Mouse (Mus musculus): ENCODE data around the gene Cmtm7. TPM values are rescaled to one million over a fixed set of nuclear protein-coding genes. Genes with fewer than 3 reads are reported as not detected.

Gene Cmtm7
- total RNA-seq, 2 experiments from 2014 or later: 3.9 to 5.5 TPM

DNA sequence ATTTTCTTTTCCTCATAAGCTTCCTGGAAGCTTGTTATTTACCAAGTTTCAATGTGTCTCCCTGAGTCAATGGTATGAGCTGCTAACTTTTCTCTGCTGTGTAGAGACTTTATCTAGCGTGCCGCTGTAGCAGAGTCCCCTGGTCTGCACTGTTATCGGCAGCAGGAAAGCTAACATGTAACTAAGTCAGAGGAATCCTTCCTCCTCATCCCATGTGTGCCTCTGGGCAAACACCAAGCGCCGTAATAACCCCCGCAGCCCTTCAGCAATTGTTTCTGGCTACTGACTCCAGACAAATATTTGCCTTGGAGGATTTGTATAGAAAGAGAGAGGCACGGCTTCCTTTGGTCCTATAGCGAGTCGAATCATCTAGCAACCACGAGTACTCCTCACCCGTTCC is 29.2 kb upstream of the Cmtm7 start:
- intact Hi-C loops (cut with DNase I): no loop called here
- no peak for DNase-seq
- Histone ChIP-seq H3K4me3 (no peak overlapping the region), H3K27ac (no peak overlapping the region)
- no peak for TF ChIP-seq CTCF (IDR thresholded peaks at IDR 0.05)

DNA sequence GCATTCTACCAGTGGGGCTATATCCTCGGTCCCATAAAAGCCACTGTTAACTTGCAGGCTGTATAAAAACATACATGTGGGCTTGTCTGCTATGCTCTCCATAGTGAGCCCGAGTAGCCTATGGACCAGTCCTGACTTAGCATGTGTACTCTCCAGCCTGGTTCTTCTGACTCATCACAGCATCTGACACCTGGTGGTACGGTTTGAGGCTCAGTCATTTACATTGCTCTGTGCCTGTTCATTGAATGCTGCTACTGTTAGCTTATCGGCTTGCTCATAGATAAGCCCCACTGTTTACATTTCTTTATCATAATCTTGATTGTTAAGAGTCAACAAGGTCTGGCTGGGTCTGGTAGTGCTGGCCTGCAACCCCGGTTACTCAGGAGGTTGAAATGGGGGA is 27.0 kb upstream of the Cmtm7 start:
- TF ChIP-seq CTCF (IDR thresholded peaks at IDR 0.05): no peak
- intact Hi-C loops (cut with DNase I): no loop called here
- Histone ChIP-seq H3K4me3 (no peak overlapping the region), H3K27ac (no peak overlapping the region)
- no peak for DNase-seq

DNA sequence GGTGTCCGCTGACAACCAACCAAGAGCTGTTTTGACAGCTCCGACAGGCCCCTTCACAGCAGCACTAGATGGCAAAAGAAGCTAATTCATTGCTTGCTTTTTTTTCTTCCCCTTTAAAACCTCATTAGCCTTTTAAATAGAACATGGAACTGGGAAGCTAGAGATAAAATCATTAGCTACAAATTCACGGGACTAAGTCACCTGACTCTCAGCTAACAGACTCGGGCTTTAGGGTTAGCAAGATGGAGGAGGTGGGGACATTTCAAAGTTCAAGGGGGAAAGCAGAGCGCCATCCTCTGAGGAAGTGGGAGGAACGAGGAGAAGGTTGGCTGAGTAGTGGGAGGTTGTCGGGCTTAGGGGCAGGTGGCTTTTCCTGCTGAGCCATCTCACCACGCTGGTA is 25.6 kb upstream of the Cmtm7 start:
- TF ChIP-seq CTCF (IDR thresholded peaks at IDR 0.05): no peak
- intact Hi-C loops (cut with DNase I): no loop called here
- H3K27ac ChIP-seq: no peak overlapping the region
- no peak for DNase-seq
- no peak overlapping the region for H3K4me3 ChIP-seq

DNA sequence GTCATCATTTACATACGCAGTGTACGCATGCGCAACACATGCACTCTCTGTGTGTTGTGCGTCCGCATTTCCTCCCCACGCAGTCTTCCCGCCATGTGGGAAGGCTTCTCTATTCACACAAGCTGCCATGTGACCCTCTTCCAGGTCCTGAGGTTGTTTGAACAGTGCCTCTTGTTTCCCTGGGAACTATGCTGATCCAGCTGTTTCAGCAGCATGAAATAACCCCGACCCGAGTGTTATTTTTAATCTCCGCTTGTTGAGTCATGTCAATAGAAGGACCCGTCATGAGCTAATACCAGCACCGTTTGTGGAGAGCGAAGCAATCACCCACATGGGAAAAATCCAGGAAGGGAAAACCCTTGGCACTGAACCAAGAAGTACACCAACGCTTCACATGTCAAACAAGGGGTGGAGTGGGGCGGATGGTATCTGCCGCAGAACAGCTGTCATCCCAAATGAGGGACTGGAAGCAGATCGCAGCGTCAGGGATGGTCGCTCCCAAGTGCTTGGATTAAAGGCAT is 23.6 kb upstream of the Cmtm7 start:
- Histone ChIP-seq H3K27ac (peak overlapping the region; percentile 28), H3K4me3 (peak overlapping the region; percentile 45)
- intact Hi-C loops (cut with DNase I): no loop called here
- peak; percentile 45 for DNase-seq
- no peak for TF ChIP-seq CTCF (IDR thresholded peaks at IDR 0.05)

DNA sequence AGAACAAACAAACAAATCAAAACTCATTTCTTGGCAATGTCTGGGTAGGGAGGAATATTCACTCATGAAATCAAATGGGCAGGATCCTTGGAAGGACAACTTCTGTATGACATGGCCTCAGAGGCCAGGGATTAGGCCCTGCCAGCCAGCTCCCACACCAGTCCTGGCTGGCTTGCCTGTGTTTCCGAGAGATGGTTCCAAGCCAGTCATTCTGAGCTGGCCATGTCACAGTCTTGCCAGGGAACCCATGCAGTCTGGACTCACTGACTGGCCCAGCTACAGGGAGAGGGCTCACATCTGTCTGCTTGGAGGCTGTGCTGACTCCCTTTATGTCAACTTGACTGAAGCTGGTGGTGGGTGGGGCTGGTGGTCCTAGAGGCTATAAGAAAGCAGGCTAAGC is 20.5 kb upstream of the Cmtm7 start:
- Histone ChIP-seq H3K27ac (peak overlapping the region; percentile 38), H3K4me3 (no peak overlapping the region)
- peak; percentile 75 for DNase-seq
- no peak for TF ChIP-seq CTCF (IDR thresholded peaks at IDR 0.05)
- intact Hi-C loops (cut with DNase I): no loop called here

DNA sequence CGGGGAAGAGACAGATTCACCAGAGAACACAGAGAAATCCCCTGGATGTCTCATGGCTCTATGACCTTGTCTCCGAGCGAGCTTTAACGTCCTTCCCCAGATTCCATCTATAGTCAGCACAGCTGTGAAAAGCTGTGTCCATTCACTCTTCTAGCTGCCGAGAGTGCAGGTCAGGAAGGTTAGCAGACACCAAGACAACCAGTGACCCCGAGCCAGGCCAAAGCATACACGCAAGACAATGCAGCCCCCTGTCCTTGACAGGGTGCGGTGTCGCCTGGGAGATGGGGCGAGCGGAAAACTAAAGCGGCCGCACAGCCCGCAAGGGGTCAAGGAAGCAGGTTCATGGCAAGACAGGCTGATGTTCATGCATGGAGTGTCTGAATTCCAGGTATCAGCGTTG is 19.6 kb upstream of the Cmtm7 start:
- TF ChIP-seq CTCF (IDR thresholded peaks at IDR 0.05): no peak
- no peak for DNase-seq
- H3K4me3 ChIP-seq: no peak overlapping the region
- H3K27ac ChIP-seq: no peak overlapping the region
- intact Hi-C loops (cut with DNase I): no loop called here

DNA sequence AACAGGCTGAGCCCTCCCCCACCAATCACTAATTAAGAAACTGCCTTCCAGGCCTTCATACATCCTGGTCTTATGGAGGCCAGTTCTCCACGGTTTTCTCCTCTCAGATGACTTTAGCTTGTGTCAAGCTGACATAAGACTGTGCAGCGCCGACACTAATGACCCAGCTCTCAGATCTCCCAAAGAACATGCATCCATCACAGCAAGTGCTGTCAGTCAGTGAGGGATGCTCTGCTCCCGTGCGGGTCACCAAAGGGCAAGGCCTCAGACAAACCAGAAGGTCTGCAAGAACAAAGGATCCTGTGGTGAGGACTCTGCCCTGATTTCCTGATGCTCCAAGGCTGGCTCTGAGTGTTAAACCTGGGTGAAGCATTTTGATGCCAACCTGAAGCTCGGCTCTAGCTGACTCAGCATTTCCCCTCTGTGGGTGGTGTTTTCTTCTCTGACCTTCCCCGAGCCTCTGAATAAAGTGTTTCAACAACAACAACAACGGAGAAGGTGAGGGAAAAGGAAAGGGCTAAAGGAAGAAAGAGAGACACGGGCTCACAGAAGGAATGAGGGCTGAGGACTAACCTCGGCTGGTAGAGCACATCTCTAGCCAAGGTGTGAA is 17.9 kb upstream of the Cmtm7 start:
- no peak for TF ChIP-seq CTCF (IDR thresholded peaks at IDR 0.05)
- intact Hi-C loops (cut with DNase I): loop anchor here (2.0 to 5.0 kb wide), 3 partner anchors 47 to 158 kb away; no protein-coding TSS in a partner anchor
- no peak overlapping the region for H3K4me3 ChIP-seq
- H3K27ac ChIP-seq: no peak overlapping the region
- no peak for DNase-seq

DNA sequence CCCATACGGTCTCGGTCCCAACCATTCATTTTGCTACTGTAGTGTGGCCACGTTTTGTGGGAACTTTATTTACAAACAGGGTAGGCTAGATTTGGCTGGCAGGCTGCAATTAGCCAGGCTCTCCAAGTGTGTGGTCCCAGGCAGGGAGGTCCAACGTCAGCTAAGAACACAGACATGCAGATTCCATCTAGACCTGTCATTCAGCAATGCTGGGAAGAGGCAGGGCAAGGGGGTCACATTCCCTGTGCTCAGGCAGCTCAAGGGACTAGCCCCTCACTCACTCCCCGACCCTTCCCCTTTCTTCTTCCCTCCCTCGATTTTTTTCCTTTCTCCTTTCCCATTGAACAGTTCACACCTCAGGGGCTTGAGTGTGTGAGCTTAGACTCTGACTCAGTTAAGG is 17.2 kb upstream of the Cmtm7 start:
- intact Hi-C loops (cut with DNase I): loop anchor here (2.0 to 5.0 kb wide), 3 partner anchors 47 to 158 kb away; no protein-coding TSS in a partner anchor
- no peak for TF ChIP-seq CTCF (IDR thresholded peaks at IDR 0.05)
- no peak for DNase-seq
- no peak overlapping the region for H3K4me3 ChIP-seq
- H3K27ac ChIP-seq: no peak overlapping the region

DNA sequence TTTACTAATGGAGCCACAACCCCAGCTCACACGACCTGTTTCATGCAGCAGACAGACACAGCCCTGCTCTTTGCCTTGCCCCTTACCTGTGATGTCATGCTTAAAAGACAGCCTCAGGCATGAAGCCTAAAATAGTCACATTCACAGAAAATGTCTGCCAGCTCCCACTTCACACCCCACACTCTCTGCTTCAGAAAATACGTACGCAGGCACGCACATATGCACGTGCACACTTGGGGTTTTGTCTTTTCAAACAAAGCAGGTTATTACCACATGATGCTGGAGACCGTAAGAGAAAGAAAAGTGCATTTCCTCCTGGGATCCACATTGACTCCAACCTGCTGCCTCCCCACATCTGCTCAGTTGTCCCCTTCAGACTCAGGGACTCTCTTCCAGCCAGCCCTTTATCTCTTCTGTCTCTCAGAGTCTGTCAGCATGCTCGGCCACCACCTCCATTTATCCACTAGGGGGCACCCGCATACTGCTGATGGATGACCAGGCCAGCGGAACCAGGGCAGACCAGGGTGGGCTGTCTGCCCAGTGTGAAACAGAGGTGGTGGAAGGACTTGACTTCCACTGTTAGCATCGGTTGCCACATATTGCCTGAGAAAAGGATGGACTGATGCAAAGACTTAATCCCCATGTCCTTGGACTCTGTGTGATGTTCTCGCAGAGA is 15.8 kb upstream of the Cmtm7 start:
- peak; percentile 98 for TF ChIP-seq CTCF (IDR thresholded peaks at IDR 0.05)
- intact Hi-C loops (cut with DNase I): loop anchor here (2.0 to 5.0 kb wide), 4 partner anchors 17 to 160 kb away; no protein-coding TSS in a partner anchor
- peak; percentile 89 for DNase-seq
- Histone ChIP-seq H3K27ac (no peak overlapping the region), H3K4me3 (no peak overlapping the region)

DNA sequence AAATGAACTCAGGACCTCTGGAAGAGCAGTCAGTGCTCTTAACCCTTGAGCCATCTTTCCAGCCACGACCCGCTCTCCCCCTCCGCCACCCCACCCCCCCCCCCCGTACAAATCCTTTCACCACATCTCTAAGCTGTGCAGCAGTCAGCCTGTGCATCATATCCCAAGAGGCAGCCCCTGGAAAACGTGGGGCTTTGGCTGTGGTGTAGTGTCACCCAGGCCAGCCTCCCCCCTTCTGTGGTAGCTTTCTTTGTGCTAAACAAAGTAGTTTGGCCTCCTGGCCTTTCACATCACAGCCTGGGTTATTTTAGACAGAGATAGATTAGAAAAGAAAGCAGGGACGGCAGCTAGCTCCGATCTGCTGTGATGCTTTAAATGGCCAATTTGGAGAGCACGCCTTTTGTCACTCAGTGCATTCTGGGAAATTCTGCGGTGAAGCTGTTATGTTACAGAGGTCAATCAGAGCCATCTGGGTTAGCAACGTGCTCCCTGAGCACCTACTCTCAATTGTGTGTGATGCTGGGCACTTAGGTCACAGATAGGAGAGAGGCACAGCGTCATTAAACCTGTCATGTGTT is 14.9 kb upstream of the Cmtm7 start:
- no peak overlapping the region for H3K4me3 ChIP-seq
- TF ChIP-seq CTCF (IDR thresholded peaks at IDR 0.05): no peak
- H3K27ac ChIP-seq: no peak overlapping the region
- intact Hi-C loops (cut with DNase I): loop anchor here (2.0 to 5.0 kb wide), 3 partner anchors 18 to 161 kb away; no protein-coding TSS in a partner anchor
- no peak for DNase-seq

DNA sequence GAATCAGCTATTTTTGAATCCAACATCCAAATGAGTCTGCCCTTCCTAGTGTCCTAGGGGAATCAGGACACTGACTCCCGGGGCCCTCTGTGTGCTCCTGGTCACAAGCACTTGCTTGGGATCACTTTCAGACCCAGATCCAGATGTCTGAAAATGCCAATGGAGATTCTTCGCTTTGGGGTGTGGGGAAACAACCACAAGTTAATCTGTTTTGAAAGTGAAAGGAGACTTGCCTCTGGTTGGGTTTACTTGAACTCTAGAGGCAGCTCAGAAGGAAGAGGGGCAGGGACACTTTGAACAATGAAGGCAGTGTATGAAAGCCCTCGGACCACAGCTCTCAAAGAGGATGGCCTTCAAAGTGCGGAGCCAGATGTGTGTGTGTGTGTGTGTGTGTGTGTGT is 12.8 kb upstream of the Cmtm7 start:
- H3K4me3 ChIP-seq: no peak overlapping the region
- H3K27ac ChIP-seq: no peak overlapping the region
- no peak for TF ChIP-seq CTCF (IDR thresholded peaks at IDR 0.05)
- no peak for DNase-seq
- intact Hi-C loops (cut with DNase I): no loop called here

DNA sequence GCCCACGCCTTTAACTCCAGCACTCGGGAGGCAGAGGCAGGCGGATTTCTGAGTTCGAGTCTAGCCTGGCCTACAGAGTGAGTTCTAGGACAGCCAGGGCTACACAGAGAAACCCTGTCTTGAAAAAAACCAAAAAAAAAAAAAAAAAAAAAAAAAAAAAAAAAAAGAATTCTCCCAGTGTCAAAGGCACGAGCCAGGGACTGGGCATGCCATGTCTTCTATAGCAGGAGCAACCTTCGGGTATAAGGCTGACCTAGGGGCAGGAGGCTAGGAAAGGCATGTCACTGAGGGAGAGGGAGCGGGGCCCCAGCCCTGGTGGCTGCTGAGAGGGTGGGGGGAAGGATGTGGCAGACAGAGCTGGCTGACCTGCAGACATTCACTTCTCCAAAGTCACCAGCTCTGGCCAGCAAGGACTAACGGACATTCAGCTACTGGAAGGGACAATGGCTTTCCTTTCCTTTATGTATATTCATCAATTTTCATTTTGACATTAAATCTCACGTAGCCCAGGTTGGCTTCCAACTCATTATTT is 12.2 kb upstream of the Cmtm7 start:
- DNase-seq: no peak
- no peak for TF ChIP-seq CTCF (IDR thresholded peaks at IDR 0.05)
- no peak overlapping the region for H3K4me3 ChIP-seq
- no peak overlapping the region for H3K27ac ChIP-seq
- intact Hi-C loops (cut with DNase I): no loop called here

DNA sequence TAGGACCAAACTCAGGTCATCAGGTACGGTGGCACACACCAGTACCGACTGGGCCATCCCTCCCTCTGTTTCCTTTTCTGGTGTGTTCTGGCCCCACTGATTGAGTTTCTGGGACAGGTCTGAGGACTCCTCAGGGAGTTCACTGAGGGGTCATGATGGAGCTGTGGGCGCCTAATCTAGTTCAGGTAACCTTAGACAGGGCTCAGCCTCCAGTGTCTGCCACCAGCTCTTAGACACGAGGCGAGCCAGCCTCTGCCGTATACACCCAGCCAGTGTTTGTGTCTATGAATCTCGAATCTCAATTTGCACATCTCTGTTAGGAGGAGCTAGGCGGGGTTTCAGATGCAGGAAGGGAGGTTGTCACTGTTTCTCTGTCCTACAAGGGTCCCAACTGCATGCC is 8.3 kb upstream of the Cmtm7 start:
- Histone ChIP-seq H3K27ac (no peak overlapping the region), H3K4me3 (no peak overlapping the region)
- TF ChIP-seq CTCF (IDR thresholded peaks at IDR 0.05): no peak
- no peak for DNase-seq
- intact Hi-C loops (cut with DNase I): no loop called here

All from gastrocnemius, adult 2 months (tissue).